Mouse (Mus musculus): ENCODE data around the gene Gm21958.
"Not testable (repeated sequence)": the region's sequence is repeated elsewhere in the genome, so short reads cannot be mapped to it uniquely, and the experiment has no call there.

Gm21958 gene

GRCm38 (mm10) chr3:54723741-54724500, 9.8 kb upstream of the Gm21958 start:
- no peak for DNase-seq (ENCODE audit: low spot score)

- DNase-seq (ENCODE audit: low spot score): no peak
Measured at GRCm38 (mm10) chr3:54718947-54719346, 4.8 kb upstream of the Gm21958 start.

GRCm38 (mm10) chr3:54717348-54717747, 3.2 kb upstream of the Gm21958 start:
- DNase-seq (ENCODE audit: low spot score): no peak

- DNase-seq (ENCODE audit: low spot score): no peak
Measured at GRCm38 (mm10) chr3:54715461-54715860, 1.3 kb upstream of the Gm21958 start.

- no peak for DNase-seq (ENCODE audit: low spot score)
Measured at GRCm38 (mm10) chr3:54708972-54709371, 5.2 kb downstream of the Gm21958 start.

GRCm38 (mm10) chr3:54704106-54704505, 10.0 kb downstream of the Gm21958 start:
- DNase-seq (ENCODE audit: low spot score): not testable (repeated sequence)

GRCm38 (mm10) chr3:54699759-54700301, 14.3 kb downstream of the Gm21958 start:
- DNase-seq (ENCODE audit: low spot score): no peak

DNA sequence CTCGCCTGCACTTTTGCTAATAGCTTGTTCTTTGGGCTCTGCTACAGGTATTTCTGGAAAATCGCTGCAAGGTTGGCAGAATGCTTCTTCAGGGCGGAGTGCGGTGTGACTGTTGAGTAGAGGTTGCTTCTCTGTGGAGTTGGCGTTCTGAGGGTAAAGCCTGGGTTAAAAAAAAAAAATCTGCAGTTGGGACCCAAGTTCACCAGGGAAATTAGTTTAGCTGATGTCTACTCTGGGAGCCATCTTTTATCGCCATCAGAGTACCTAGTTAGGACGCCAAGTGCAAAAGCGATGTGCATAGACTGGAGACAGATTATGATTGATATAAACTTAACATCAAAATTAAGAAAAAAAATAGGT, 21.1 kb downstream of the Gm21958 start:
- no peak for DNase-seq (ENCODE audit: low spot score)

DNA sequence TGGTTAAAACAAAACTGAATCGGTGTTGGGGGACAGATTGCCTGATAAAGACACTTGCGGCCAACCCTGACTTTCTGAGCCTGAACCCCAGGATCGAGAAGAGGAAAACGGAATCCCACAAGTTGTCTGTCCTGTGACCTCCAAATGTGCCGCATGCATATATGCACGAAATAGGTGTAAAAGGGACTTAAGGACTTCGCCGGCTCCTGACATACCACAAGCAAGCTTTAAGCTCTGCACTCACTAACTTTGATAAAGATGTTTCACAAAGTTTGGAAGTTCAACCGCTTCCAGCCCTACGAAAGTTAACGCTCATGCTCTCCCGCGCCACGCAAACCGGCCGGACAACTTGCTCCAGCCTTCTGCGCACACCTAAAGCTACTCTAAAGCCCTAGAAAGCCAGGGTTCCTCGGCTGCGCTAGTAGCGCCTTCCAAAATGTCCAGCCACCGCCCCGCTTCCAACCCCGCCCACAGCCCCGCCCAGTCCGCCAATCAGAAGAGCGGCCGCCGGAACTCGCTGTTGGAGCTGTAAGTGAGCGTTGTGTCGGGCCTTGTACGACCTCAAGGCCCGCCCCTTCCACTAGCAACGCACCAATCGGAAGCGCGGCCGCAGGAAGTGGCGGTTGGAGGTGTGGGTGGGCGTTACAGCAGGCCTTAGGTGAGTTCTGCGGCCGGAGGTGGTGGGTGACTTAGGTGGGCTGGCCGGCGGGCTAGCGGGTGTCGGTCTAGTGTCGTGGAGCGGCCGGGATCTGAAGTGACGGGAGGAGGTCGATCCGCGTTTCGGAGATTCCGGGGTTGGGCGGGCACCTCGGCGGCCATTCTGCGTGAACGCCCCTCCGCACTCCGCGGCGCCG, 21.7 kb downstream of the Gm21958 start, which contains the start of gene Supt20:
Gene Supt20, plus strand, starts transcription at position 606 of the 854 bp plus-strand sequence.
- DNase-seq (ENCODE audit: low spot score): peak; percentile 89

DNA sequence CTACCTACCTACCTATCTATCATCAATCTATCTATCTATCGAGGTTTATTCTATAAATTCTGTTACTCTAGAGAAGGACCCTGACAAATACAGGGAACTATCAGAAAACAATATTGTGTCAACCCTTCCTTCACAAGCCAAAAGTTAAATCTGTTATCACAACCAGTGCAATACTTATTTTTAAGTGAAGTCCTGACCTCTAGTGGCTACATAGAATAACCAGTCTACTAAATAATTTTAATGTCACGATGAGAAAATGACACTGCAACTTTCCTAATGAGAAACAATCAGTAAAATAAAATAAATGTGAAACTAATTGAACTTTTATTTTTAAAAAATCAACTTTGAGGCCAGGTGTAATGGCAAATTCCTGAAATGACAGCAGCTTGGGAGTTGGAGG, 25.1 kb downstream of the Gm21958 start:
- no peak for DNase-seq (ENCODE audit: low spot score)

- DNase-seq (ENCODE audit: low spot score): no peak
Measured at GRCm38 (mm10) chr3:54687245-54687644, 26.9 kb downstream of the Gm21958 start.

DNA sequence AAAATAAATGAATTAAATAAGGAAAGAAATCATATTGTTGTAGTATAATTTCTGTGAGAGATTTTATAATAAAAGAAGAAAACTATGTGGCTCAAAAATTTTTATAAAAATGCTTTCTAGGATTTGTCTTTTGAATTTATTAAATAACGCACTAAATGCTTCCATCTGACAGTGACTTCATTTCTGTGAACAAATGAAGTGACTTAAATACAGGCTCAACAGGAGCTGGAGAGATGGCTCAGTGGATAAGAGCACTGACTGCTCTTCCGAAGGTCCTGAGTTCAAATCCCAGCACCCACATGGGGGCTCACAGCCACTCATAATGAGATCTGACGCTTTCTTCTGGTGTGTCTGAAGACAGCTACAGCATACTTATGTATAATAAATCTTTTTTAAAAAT, 29.0 kb downstream of the Gm21958 start:
- no peak for DNase-seq (ENCODE audit: low spot score)

GRCm38 (mm10) chr3:54681310-54682204, 32.6 kb downstream of the Gm21958 start:
- no peak for DNase-seq (ENCODE audit: low spot score)

DNA sequence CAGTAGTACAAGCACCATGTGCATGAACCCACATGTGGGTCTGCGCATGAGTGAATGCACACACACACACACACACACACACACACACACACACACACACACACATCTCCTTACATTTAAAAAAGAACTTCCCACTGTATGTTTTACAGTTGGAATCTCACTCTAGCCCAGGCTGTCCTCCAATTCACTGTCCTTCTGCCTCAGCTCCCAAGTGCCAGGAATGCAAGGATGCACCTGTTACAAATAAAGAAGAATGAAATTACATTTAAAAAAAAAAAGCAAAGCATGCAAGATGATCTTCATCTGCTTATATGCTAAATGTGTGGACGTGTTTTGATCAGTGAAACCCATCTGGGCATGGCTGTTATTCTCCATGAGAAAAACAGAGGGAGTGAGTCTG, 37.3 kb downstream of the Gm21958 start:
- no peak for DNase-seq (ENCODE audit: low spot score)

DNA sequence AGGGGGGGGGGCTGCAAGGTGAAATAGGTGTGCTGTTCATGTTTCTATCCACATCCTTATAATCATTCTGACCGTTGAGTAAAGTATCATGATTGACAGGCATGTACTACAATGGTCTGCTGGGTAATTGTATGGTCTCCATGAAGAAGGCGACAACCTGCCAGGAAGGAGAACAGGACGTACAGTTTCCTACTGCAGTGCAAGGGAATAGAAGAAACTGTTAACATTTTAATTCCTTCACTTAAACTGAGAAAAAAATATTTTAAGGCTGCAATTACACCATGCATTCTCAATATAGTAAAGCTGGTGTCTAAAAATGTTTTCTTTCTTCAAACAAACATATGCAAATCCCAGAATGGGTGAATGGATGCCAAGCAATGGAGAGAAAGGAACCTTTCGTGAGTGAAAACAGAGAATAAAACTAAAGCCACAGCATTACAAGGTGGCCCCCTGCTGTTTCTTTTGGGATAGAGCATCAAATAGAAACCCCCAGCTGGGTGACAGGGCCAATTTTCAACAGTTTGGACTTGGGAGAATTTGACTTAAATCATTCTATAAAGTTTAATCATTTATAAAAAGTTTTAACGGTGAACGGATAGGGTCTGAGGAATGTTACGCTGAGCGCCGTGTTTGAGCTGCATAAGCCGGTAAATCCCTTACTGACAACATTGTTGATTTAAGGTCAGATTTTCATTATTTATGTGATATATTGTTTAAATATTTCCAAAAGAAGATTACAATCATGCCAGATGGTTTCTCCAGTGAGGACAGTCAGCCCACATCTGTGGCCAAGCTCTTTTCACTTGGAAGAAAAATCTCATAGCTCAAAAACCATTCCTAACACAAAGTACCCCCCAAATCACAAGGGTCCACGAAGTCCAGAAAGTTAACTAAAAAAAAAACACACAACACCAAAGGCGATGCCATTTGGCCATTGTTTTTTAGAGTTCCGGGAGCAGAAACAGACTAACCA, 41.3 kb downstream of the Gm21958 start:
- DNase-seq (ENCODE audit: low spot score): no peak

- DNase-seq (ENCODE audit: low spot score): no peak
Measured at GRCm38 (mm10) chr3:54672111-54672510, 42.0 kb downstream of the Gm21958 start.

GRCm38 (mm10) chr3:54669559-54669958, 44.6 kb downstream of the Gm21958 start:
- no peak for DNase-seq (ENCODE audit: low spot score)

DNA sequence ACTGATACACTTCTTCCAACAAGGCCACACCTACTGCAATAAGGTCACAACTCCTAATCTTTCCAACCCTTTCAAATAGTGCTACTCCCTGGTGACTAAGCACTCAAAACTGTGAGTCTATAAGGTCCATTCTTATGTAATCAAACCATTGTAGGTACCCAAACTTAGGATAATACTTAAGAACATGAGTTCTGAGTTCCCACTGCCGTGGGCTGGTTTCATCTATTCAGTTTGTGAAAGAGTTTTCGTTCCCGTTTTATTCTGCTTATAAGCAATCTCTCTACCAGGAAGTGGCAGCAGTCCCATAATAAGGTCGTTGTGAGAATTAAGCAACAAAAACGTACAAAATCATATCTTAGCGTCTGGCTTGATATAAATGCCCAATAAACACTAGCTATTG, 45.4 kb downstream of the Gm21958 start:
- no peak for DNase-seq (ENCODE audit: low spot score)

DNA sequence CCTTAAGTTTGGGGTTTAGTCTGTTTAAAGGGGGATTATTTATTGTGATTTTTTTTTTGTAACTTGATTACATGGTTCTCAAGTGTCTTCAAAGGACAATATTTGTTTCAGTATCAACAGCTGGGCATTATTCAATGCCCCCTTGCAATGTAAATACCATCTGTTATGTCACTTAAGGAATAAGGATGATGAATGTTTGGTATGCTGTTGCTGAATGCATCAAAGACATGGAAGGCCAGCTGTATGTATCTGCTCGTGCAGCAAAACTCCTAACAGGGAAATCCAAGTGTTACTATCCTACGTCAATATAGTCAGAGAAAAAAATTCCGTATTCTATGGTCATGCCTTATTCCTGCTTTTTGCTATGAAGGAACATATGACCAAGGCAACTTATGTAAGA, 46.0 kb downstream of the Gm21958 start:
- no peak for DNase-seq (ENCODE audit: low spot score)

Data from ovary, adult 18-20 months (tissue).